Mouse (Mus musculus) spleen, postnatal 10 days (tissue): Measurements from ENCODE around the gene Trim34b.
"Not testable (repeated sequence)": the region's sequence is repeated elsewhere in the genome, so short reads cannot be mapped to it uniquely, and the experiment has no call there.

Experiments
- DNase-seq, 2 experiments: peaks; one replicate each; pipeline ENCODE4 v3.0.0; 2021 to 2022; ENCODE audit warnings: low spot score in 2 of 2

The Trim34b gene

DNA sequence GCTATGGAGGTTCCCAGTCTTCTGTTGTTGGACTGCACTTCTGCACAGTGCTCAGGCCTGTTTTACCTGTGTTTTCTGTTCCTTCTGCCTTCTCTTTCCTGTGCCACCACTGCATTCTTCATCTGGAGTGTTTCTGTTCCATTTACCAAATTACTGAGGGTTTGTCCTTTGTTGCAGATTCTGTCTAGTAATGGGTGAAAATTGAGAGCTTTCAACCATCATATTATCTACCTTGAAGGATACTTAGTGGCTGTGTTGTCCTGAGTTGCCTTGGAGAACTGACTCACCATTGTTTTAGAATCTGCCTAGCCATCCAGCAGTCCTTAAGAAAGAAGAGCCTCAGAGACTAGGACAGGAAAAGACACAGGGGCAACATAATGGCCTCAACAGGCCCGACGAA, at the start of gene Trim34b:
Trim34b (plus strand) TSS at position 301 of the 400 bp plus-strand sequence.
- not testable (repeated sequence) for DNase-seq

- DNase-seq = not testable (repeated sequence)
Measured at GRCm38 (mm10) chr7:104287576-104288443, 41.5 kb upstream of the Trim34b start, which contains the start of gene Trim5. Gene Trim5, minus strand, starts transcription at chr7:104288094.

- no peak for DNase-seq
Measured at GRCm38 (mm10) chr7:104290641-104291040, 38.6 kb upstream of the Trim34b start.

- no peak for DNase-seq
Measured at GRCm38 (mm10) chr7:104291638-104292400, 37.5 kb upstream of the Trim34b start.

- DNase-seq = peak in 1 of 2 experiments; percentile 8
Measured at GRCm38 (mm10) chr7:104314796-104315353, 14.4 kb upstream of the Trim34b start.

DNA sequence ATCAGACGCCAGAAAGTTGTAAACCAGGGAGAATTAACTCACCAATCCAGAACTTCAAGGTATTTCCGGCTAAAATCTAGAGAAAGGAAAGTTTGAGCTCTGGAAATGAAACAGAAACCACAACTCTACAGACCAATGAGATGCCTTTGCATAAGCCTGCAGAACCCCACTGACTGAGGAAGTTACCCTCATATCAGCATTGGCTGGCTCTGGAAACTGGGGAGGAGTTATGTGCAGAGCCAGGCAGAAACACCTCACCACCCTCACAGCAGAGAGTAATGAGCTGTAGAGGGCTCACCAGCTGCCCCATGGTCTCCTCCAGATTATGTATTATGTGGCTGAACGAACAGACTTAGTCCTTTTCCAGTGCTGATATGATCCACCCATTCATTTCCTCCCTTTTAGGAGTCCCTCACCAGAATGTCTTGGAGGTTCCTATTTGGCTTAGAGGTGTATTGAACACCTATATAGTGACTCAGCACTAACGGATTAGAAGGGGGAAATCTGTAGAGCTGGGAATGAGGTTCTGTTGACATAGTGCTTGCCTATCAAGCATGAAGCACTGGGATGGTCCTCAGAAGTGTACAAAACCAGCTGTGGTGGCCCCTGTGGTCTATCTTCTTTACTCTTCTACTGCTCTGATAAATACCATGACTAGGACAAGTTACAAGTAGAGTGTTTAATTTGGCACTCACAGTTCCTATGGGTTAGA, 13.7 kb upstream of the Trim34b start, which contains the start of gene Trim12a:
Trim12a (minus strand) TSS at position 98 of the 712 bp plus-strand sequence.
- not testable (repeated sequence) for DNase-seq

DNA sequence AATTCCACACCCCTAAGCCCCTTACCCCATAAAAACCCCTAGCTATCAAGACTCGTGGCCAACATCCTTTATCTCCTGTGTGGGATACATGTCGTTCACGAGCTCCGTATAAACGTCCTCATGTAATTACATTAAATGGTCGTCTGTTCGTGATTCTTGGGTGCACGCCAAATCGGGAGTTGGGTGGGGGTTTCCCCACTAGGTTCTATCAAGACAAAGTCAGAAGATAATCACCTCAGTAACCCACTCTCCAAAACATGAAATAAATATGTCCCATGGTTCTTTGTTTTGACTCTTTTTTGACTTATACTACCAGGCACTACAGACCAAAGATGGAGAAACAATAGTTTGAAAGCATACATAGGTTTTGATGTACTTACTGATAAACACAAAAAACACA, 7.2 kb upstream of the Trim34b start:
- DNase-seq = no peak

DNA sequence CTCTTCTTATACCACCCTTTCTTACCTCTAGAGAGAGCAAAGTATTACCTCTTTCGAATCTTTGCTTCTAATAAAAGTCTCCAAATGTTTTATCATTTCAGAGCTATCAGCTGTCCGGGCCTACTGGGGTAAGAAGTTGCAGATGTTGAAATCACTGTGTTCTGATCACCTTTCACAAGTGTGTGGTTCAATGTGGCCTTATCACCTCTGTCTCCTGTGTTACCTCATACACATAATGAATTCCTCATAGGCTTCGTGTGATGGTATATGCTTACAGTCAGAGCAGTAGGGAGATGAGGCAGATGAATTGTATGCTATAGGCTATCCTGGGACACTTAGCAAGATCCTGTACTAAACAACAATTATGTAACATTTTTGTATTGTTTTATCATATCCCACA, 6.3 kb downstream of the Trim34b start:
- DNase-seq = not testable (repeated sequence)

- DNase-seq = not testable (repeated sequence)
Measured at GRCm38 (mm10) chr7:104340744-104341143, 11.5 kb downstream of the Trim34b start.

DNA sequence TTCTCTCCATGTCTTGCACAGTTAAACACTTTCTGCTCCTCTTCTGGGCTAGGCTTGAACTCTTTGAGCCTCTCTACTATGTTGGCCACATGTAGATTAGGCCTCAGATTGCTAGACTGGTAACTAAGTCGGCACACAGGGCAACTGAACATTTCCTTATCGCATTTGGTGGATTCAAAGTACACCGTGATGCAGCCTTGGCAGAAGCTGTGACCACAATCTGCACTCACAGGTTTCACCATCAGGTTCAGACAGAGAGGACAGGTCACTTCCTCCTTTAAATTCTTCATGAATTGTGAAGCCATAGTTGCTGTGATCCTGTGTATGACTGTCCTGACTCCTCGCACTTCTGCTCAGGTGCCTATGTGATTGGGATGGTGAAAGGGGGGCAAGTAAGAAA, 18.8 kb downstream of the Trim34b start:
- DNase-seq = not testable (repeated sequence)

DNA sequence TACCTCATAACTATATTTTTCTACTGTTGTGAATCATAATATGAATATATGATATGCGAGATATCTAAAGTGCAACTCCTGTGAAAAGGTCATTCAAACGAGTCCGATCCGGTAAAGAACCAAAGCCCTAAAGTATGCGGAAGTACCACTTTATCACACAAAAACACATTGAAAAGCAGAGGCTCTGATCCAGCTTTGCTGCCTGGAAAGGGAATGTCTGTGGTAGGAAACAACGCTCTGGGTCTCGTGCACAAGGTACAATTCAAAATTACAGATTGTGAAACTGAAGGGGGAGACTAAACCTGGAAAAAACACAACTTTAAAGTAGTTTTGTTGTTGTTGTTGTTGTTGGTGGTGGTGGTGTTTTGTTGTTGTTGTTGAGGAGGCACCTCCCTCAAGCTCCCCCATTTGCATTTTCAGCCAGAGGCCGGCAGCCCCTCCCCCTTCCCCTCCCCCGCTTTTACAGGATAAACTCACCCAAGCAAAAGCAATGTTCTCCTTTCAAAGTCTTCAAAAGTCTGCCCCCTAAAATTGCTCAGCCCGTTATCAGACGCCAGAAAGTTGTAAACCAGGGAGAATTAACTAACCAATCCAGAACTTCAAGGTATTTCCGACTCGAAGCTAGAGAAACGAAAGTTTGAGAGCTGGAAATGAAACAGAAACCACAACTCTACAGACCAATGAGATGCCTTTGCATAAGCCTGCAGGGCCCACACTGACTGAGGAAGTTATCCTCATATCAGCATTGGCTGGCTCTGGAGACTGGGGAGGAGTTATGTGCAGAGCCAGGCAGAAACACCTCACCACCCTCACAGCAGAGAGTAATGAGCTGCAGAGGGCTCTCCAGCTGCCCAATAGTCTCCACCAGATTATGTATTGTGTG, 23.7 kb downstream of the Trim34b start, which contains the start of gene Trim12c:
Trim12c (minus strand) TSS at position 646 of the 883 bp plus-strand sequence.
- peak; percentile 20 to 69 for DNase-seq

DNA sequence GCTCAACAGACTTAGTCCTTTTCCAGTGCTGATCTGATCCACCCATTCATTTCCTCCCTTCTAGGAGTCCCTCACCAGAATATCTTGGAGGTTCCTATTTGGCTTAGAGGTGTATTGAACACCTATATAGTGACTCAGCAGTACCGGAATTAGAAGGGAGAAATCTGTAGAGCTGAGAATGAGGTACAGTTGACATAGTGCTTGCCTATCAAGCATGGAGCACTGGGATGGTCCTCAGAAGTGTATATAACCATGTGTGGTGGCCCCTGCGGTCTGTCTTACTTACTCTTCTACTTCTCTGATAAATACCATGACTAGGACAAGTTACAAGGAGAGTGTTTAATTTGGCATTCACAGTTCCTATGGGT, 24.3 kb downstream of the Trim34b start:
- no peak for DNase-seq

- DNase-seq = no peak
Measured at GRCm38 (mm10) chr7:104366339-104366738, 37.1 kb downstream of the Trim34b start.

GRCm38 (mm10) chr7:104369736-104370414, 40.6 kb downstream of the Trim34b start, which contains the start of gene Trim30b:
Gene Trim30b, minus strand, starts transcription at chr7:104369884.
- peak in 1 of 2 experiments; percentile 36 for DNase-seq
